Mouse (Mus musculus): ENCODE data around the gene Foxr1. TPM values are rescaled to one million over a fixed set of nuclear protein-coding genes. Genes with fewer than 3 reads are reported as not detected.

The Foxr1 gene
- polyA plus RNA-seq, 1 experiment: not detected

- Histone ChIP-seq H3K36me3 (ENCODE audit: control insufficient read depth, insufficient read depth) (peaks cover 76% of the 10 kb centered on the region), H3ac (ENCODE audit: control insufficient read depth, insufficient read length, low read depth) (peak overlapping the region; percentile 88), H3K79me3 (ENCODE audit: low read depth) (peaks cover 38% of the 10 kb centered on the region), H3K27me3 (ENCODE audit: control insufficient read depth, insufficient read depth, insufficient read length) (no peaks in the 10 kb centered on the region), H3K79me2 (ENCODE audit: control insufficient read depth, insufficient read depth) (peaks cover 63% of the 10 kb centered on the region), H3K4me3 (ENCODE audit: insufficient read depth, poor library complexity, severe bottlenecking) (peak overlapping the region; percentile 85)
- TF ChIP-seq CEBPB (IDR thresholded peaks at IDR 0.05; ENCODE audit: low read depth): no peak
- no peak for TF ChIP-seq USF1 (IDR thresholded peaks at IDR 0.05; ENCODE audit: low read depth)
- no peak for TF ChIP-seq MAX (IDR thresholded peaks at IDR 0.05)
- no peak for TF ChIP-seq MYOG (IDR thresholded peaks at IDR 0.05; ENCODE audit: control insufficient read depth, extremely low read depth, insufficient read length)
- TF ChIP-seq MYOD1 (IDR thresholded peaks at IDR 0.05; ENCODE audit: control insufficient read depth, insufficient read length, low read depth): no peak
- no peak for TF ChIP-seq CTCF (IDR thresholded peaks at IDR 0.05; ENCODE audit: control insufficient read depth, insufficient read depth, insufficient read length)
- no peak for TF ChIP-seq FOSL1 (IDR thresholded peaks at IDR 0.05; ENCODE audit: insufficient read depth, low read length, poor library complexity, severe bottlenecking)
These were observed 33.2 kb downstream of the Foxr1 start for GRCm38 (mm10) chr9:44407752-44408097.

DNA sequence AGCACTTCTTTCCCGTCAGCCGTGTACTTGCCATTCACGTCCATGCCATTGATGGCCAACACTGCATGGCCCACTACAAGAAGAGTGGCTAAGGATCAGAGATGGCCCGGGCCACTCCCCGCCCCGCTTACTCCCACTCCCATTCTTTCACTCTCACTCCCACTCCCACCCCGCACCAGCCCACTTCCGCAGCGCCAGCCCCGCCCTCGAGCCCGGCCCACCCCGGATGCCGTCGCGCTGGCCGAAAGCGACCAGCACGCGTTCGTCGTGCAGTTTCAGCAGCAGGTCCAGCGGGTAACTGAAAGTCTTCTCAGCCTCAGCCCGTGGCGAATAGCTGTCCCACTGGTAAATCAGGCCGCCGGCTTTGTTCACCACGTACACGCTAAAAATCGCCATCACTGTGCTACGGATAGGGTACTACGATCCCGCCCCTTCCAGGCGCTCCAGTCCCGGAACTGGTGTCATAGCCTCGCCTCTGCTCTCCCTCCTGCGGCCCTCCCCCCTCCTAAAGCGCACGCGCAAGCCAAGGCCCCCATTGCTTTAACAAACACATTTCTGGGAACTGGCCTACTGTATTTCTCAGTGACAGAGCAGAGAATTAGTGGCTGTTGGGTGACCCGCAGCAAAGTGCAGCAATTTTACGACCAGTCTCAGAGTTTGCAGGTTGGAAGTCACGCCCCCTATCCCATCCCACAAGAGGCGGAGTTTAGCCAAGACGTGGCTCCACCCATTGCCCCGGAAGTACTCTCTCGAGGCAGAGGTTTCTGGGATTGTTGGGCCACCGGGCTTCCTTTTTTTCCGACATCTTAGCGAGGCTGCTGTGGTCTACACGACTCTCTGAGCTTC, 33.8 kb downstream of the Foxr1 start, which contains the start of the genes Rps25 and Trappc4:
Gene Rps25 (plus strand): TSS at position 234 of the 846 bp plus-strand sequence.
Gene Trappc4 (minus strand): TSS at position 695 of the 846 bp plus-strand sequence.
- Histone ChIP-seq H3K27me3 (ENCODE audit: control insufficient read depth, insufficient read depth, insufficient read length) (no peaks in the 10 kb centered on the region), H3K79me2 (ENCODE audit: control insufficient read depth, insufficient read depth) (peaks cover 63% of the 10 kb centered on the region), H3K4me3 (ENCODE audit: insufficient read depth, poor library complexity, severe bottlenecking) (peak within 1 kb of the TSS; percentile 85), H3ac (ENCODE audit: control insufficient read depth, insufficient read length, low read depth) (peak within 1 kb of the TSS; percentile 88), H3K79me3 (ENCODE audit: low read depth) (peaks cover 38% of the 10 kb centered on the region), H3K36me3 (ENCODE audit: control insufficient read depth, insufficient read depth) (peaks cover 76% of the 10 kb centered on the region)
- TF ChIP-seq MAX (IDR thresholded peaks at IDR 0.05) (no peak), FOSL1 (IDR thresholded peaks at IDR 0.05; ENCODE audit: insufficient read depth, low read length, poor library complexity, severe bottlenecking) (no peak), USF1 (IDR thresholded peaks at IDR 0.05; ENCODE audit: low read depth) (no peak), CTCF (IDR thresholded peaks at IDR 0.05; ENCODE audit: control insufficient read depth, insufficient read depth, insufficient read length) (no peak), CEBPB (IDR thresholded peaks at IDR 0.05; ENCODE audit: low read depth) (no peak), MYOD1 (IDR thresholded peaks at IDR 0.05; ENCODE audit: control insufficient read depth, insufficient read length, low read depth) (no peak), MYOG (IDR thresholded peaks at IDR 0.05; ENCODE audit: control insufficient read depth, extremely low read depth, insufficient read length) (no peak)

DNA sequence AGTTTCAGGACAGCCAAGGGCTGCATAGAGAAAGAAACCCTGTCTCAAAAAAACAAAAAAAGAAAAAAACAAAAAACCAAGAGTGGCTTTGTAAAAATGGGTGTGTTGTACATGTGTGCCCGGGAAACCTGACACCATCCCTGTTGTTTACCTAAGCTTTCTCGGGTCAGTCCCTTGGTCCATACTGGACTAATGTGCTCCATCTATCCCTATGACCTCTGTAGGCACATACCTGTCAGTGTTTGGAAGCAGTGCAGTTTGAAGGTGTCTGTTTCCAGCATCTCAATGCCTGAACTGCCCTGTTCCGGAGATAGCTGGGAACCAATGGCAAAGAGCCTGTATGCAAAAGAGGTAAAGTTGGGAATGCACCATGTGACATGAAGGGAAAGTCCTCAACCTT, 35.9 kb downstream of the Foxr1 start:
- H3K36me3 ChIP-seq (ENCODE audit: control insufficient read depth, insufficient read depth): peaks cover 63% of the 10 kb centered on the region
- peaks cover 36% of the 10 kb centered on the region for H3K79me3 ChIP-seq (ENCODE audit: low read depth)
- no peak for TF ChIP-seq USF1 (IDR thresholded peaks at IDR 0.05; ENCODE audit: low read depth)
- no peak for TF ChIP-seq CTCF (IDR thresholded peaks at IDR 0.05; ENCODE audit: control insufficient read depth, insufficient read depth, insufficient read length)
- no peak for TF ChIP-seq FOSL1 (IDR thresholded peaks at IDR 0.05; ENCODE audit: insufficient read depth, low read length, poor library complexity, severe bottlenecking)
- no peak for TF ChIP-seq CEBPB (IDR thresholded peaks at IDR 0.05; ENCODE audit: low read depth)
- no peak for TF ChIP-seq MYOD1 (IDR thresholded peaks at IDR 0.05; ENCODE audit: control insufficient read depth, insufficient read length, low read depth)
- no peak for TF ChIP-seq MYOG (IDR thresholded peaks at IDR 0.05; ENCODE audit: control insufficient read depth, extremely low read depth, insufficient read length)
- no peak for TF ChIP-seq MAX (IDR thresholded peaks at IDR 0.05)
- no peak overlapping the region for H3ac ChIP-seq (ENCODE audit: control insufficient read depth, insufficient read length, low read depth)
- H3K27me3 ChIP-seq (ENCODE audit: control insufficient read depth, insufficient read depth, insufficient read length): no peaks in the 10 kb centered on the region
- peaks cover 51% of the 10 kb centered on the region for H3K79me2 ChIP-seq (ENCODE audit: control insufficient read depth, insufficient read depth)
- no peak overlapping the region for H3K4me3 ChIP-seq (ENCODE audit: insufficient read depth, poor library complexity, severe bottlenecking)

DNA sequence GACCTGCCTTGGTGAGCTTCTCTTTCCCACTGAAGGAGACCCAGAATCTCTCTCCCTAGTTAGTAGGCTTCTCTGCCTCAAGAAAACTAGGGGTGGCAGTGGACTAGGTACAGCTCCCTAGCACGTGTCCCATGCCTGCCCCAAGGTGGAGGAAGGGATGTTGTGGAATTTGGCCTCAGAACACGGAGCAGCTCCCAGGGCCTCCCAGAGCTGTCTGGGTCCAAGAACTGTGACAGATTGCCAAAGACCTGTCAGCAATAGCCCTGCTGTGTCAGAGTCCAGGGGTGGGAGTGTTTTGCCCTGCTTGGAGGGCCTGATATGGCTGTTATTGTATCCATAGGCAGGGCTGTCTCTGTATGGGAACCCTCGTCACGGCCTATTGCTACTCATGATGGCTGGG, 39.9 kb downstream of the Foxr1 start:
- peaks cover 42% of the 10 kb centered on the region for H3K36me3 ChIP-seq (ENCODE audit: control insufficient read depth, insufficient read depth)
- H3K4me3 ChIP-seq (ENCODE audit: insufficient read depth, poor library complexity, severe bottlenecking): no peak overlapping the region
- no peak for TF ChIP-seq MYOD1 (IDR thresholded peaks at IDR 0.05; ENCODE audit: control insufficient read depth, insufficient read length, low read depth)
- no peak for TF ChIP-seq CTCF (IDR thresholded peaks at IDR 0.05; ENCODE audit: control insufficient read depth, insufficient read depth, insufficient read length)
- TF ChIP-seq USF1 (IDR thresholded peaks at IDR 0.05; ENCODE audit: low read depth): no peak
- no peak for TF ChIP-seq MAX (IDR thresholded peaks at IDR 0.05)
- TF ChIP-seq FOSL1 (IDR thresholded peaks at IDR 0.05; ENCODE audit: insufficient read depth, low read length, poor library complexity, severe bottlenecking): no peak
- no peak for TF ChIP-seq CEBPB (IDR thresholded peaks at IDR 0.05; ENCODE audit: low read depth)
- no peak for TF ChIP-seq MYOG (IDR thresholded peaks at IDR 0.05; ENCODE audit: control insufficient read depth, extremely low read depth, insufficient read length)
- H3K79me2 ChIP-seq (ENCODE audit: control insufficient read depth, insufficient read depth): peaks cover 17% of the 10 kb centered on the region
- no peaks in the 10 kb centered on the region for H3K27me3 ChIP-seq (ENCODE audit: control insufficient read depth, insufficient read depth, insufficient read length)
- H3K79me3 ChIP-seq (ENCODE audit: low read depth): peaks cover 8% of the 10 kb centered on the region
- no peak overlapping the region for H3ac ChIP-seq (ENCODE audit: control insufficient read depth, insufficient read length, low read depth)

GRCm38 (mm10) chr9:44399795-44400114, 41.2 kb downstream of the Foxr1 start:
- no peak for TF ChIP-seq USF1 (IDR thresholded peaks at IDR 0.05; ENCODE audit: low read depth)
- no peak for TF ChIP-seq FOSL1 (IDR thresholded peaks at IDR 0.05; ENCODE audit: insufficient read depth, low read length, poor library complexity, severe bottlenecking)
- TF ChIP-seq MAX (IDR thresholded peaks at IDR 0.05): no peak
- TF ChIP-seq CEBPB (IDR thresholded peaks at IDR 0.05; ENCODE audit: low read depth): no peak
- TF ChIP-seq CTCF (IDR thresholded peaks at IDR 0.05; ENCODE audit: control insufficient read depth, insufficient read depth, insufficient read length): no peak
- TF ChIP-seq MYOD1 (IDR thresholded peaks at IDR 0.05; ENCODE audit: control insufficient read depth, insufficient read length, low read depth): no peak
- TF ChIP-seq MYOG (IDR thresholded peaks at IDR 0.05; ENCODE audit: control insufficient read depth, extremely low read depth, insufficient read length): no peak
- Histone ChIP-seq H3K36me3 (ENCODE audit: control insufficient read depth, insufficient read depth) (peaks cover 32% of the 10 kb centered on the region), H3K79me2 (ENCODE audit: control insufficient read depth, insufficient read depth) (peaks cover 3% of the 10 kb centered on the region), H3ac (ENCODE audit: control insufficient read depth, insufficient read length, low read depth) (no peak overlapping the region), H3K4me3 (ENCODE audit: insufficient read depth, poor library complexity, severe bottlenecking) (no peak overlapping the region), H3K27me3 (ENCODE audit: control insufficient read depth, insufficient read depth, insufficient read length) (no peaks in the 10 kb centered on the region), H3K79me3 (ENCODE audit: low read depth) (peaks cover 2% of the 10 kb centered on the region)
